In the genomic region with DNA sequence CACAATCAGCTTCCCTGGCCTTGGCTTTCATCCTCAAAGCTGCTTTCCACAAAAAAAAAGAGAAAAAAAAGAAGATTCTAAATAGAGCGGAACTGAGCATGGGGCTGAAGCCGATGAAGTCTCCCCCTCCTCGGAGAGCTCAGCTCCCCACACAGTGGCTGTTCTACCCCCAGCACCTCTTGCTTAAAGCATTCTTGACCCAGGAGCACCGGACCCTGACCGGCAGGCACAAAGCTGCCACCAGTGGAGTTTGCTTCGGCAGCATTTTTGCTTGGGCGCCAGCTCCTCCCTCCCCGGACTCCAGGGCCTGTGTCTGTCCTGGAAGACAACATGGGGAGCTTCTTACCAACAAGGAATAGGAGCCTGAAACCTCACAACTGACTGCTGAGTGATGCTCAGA, we compare ENCODE assay signal across 19 mouse cellular contexts.
DNase-seq lines count a peak whose midpoint lies in the region; ATAC-seq lines count a peak whose summit lies in the region.
"Had no signal": no experiment of that assay in that cellular context is flagged by ENCODE, and none has a peak within 500 bp of the region (broad histone marks: within the 10 kb centered on the region; RNA-seq: fewer than 3 reads in every experiment).

No protein-coding gene starts in this region.

- peaks cover 28% of the 10 kb centered on the region for H3K4me1 ChIP-seq in forebrain, embryonic 10.5 days
- H3K4me1 ChIP-seq in forebrain, embryonic 11.5 days (replicated peaks; ENCODE audit: control insufficient read depth, insufficient read depth, low read length) = no peaks in the 10 kb centered on the region

- no peak for DNase-seq in forebrain, embryonic 10.5 days (ENCODE audit: extremely low spot score, low spot score)
- DNase-seq in forebrain, embryonic 11.5 days (ENCODE audit: low spot score) = no peak
- DNase-seq in ovary, postnatal 36 days (ENCODE audit: low spot score) = peak; percentile 15
- no peak for DNase-seq in ovary, postnatal 14 days (ENCODE audit: low spot score)
- peak; percentile 70 for DNase-seq in kidney, postnatal 14 days
- DNase-seq in left cerebral cortex, postnatal 4 days = no peak
- DNase-seq in right cerebral cortex, postnatal 4 days = no peak
- DNase-seq in yolk sac, embryonic 10.5 days (ENCODE audit: low spot score) = no peak
- DNase-seq: cerebellum, adult 9-10 months; right cerebral cortex, adult 18-20 months; thymus, postnatal 4 days had no signal

- no peak overlapping the region for H3K4me2 ChIP-seq in forebrain, embryonic 11.5 days (ENCODE audit: low read depth, low read length, severe bottlenecking)
- H3K4me2 ChIP-seq: embryonic facial prominence, embryonic 13.5 days; lung, embryonic 15.5 days; midbrain, embryonic 12.5 days had no signal

- ATAC-seq in forebrain, embryonic 11.5 days (replicated peaks; ENCODE audit: low FRiP score) = no peak
- ATAC-seq: forebrain, embryonic 16.5 days; inflammation-experienced regulatory T-cells, adult 6 months had no signal

- H3K36me3 ChIP-seq in forebrain, embryonic 10.5 days (replicated peaks) = no peaks in the 10 kb centered on the region
- no peaks in the 10 kb centered on the region for H3K36me3 ChIP-seq in forebrain, embryonic 11.5 days (ENCODE audit: control insufficient read depth, insufficient read depth, low read length)
- H3K36me3 ChIP-seq: embryonic facial prominence, embryonic 13.5 days; G1E; lung, embryonic 15.5 days; midbrain, embryonic 12.5 days had no signal

- peak overlapping the region; percentile 62 for H3K27ac ChIP-seq in forebrain, embryonic 10.5 days
- no peak overlapping the region for H3K27ac ChIP-seq in forebrain, embryonic 11.5 days (ENCODE audit: low read depth, low read length)
- H3K27ac ChIP-seq: embryonic facial prominence, embryonic 13.5 days; liver, embryonic 14.5 days; lung, embryonic 15.5 days; macrophage; midbrain, embryonic 12.5 days had no signal

- H3K9ac ChIP-seq in forebrain, embryonic 11.5 days (ENCODE audit: low read length) = no peak overlapping the region
- H3K9ac ChIP-seq: embryonic facial prominence, embryonic 13.5 days; liver, embryonic 14.5 days; lung, embryonic 15.5 days; midbrain, embryonic 12.5 days had no signal

- H3K27me3 ChIP-seq in forebrain, embryonic 10.5 days (ENCODE audit: poor library complexity, severe bottlenecking) = 0 out of 2 replicates have a peak, but pooled peaks cover 5% of the 10 kb centered on the region
- H3K27me3 ChIP-seq in forebrain, embryonic 11.5 days (ENCODE audit: control insufficient read depth, insufficient read depth, low read length) = no peaks in the 10 kb centered on the region
- H3K27me3 ChIP-seq: embryonic facial prominence, embryonic 13.5 days; lung, embryonic 15.5 days had no signal

- intact Hi-C loops in left cerebral cortex, postnatal 4 days (cut with DNase I) = no loop called here

- H3K9me3 ChIP-seq in forebrain, embryonic 10.5 days = no peaks in the 10 kb centered on the region
- no peaks in the 10 kb centered on the region for H3K9me3 ChIP-seq in forebrain, embryonic 11.5 days (ENCODE audit: control insufficient read depth, low read length)
- H3K9me3 ChIP-seq: embryonic facial prominence, embryonic 13.5 days; lung, embryonic 15.5 days; midbrain, embryonic 12.5 days had no signal

- 69% methylated on average over 8 of the region's 8 CpGs for WGBS in forebrain, embryonic 10.5 days
- WGBS in forebrain, embryonic 11.5 days = 59% methylated on average over 8 of the region's 8 CpGs

- no peak overlapping the region for H3K4me3 ChIP-seq in forebrain, embryonic 10.5 days
- H3K4me3 ChIP-seq in forebrain, embryonic 11.5 days (ENCODE audit: low read depth, low read length) = no peak overlapping the region
- H3K4me3 ChIP-seq: embryonic facial prominence, embryonic 13.5 days; lung, embryonic 15.5 days; midbrain, embryonic 12.5 days had no signal

Comparison
In these comparisons a context has a peak if more than half of its experiments do, and no peak if none do; other contexts are left out.
1. DNase-seq: peak in ovary, postnatal 36 days (single experiment) and kidney, postnatal 14 days (single experiment); none in forebrain, embryonic 10.5 days (single experiment), forebrain, embryonic 11.5 days (single experiment), ovary, postnatal 14 days (single experiment), left cerebral cortex, postnatal 4 days (single experiment), right cerebral cortex, postnatal 4 days (single experiment) and yolk sac, embryonic 10.5 days (single experiment).